Mouse (Mus musculus): ENCODE results near the gene Ncoa7. TPM values are rescaled to one million over a fixed set of nuclear protein-coding genes. Genes with fewer than 3 reads are reported as not detected.

The Ncoa7 gene
- polyA plus RNA-seq, 1 experiment from 2014 or later, result 8.3 TPM

- peaks cover under 1 to 5% of the 10 kb centered on the region in 2 experiments; a peak in 3 of 4 replicates for H3K4me1 ChIP-seq (ENCODE audit: control insufficient read depth in 2 of 2, insufficient read depth in 2 of 2, low read length in 2 of 2)
- no peak for ATAC-seq (ENCODE audit: insufficient number of reproducible peaks, insufficient read depth, low FRiP score, low read depth)
- H3K36me3 ChIP-seq (ENCODE audit: control insufficient read depth, insufficient read depth, low read length), result no peaks in the 10 kb centered on the region
- no peak overlapping the region for H3K4me2 ChIP-seq (ENCODE audit: low read length)
- no peak overlapping the region for H3K9ac ChIP-seq (ENCODE audit: low read length)
- H3K27ac ChIP-seq (replicated peaks in 1 of 2; ENCODE audit: control insufficient read depth in 1 of 2, insufficient read depth in 1 of 2, low read depth in 2 of 2, low read length in 2 of 2), result no peak overlapping the region
- no peaks in the 10 kb centered on the region for H3K27me3 ChIP-seq (ENCODE audit: control insufficient read depth, insufficient read depth, low read length)
- 84% methylated on average over 3 of the region's 3 CpGs for WGBS
- H3K4me3 ChIP-seq (ENCODE audit: control insufficient read depth in 1 of 2, insufficient read depth in 1 of 2, low read depth in 1 of 2, low read length in 2 of 2), result no peak overlapping the region
- no peaks in the 10 kb centered on the region for H3K9me3 ChIP-seq (ENCODE audit: control insufficient read depth, low read length)
These were observed 34.9 kb downstream of the Ncoa7 start for GRCm38 (mm10) chr10:30768250-30768649.

DNA sequence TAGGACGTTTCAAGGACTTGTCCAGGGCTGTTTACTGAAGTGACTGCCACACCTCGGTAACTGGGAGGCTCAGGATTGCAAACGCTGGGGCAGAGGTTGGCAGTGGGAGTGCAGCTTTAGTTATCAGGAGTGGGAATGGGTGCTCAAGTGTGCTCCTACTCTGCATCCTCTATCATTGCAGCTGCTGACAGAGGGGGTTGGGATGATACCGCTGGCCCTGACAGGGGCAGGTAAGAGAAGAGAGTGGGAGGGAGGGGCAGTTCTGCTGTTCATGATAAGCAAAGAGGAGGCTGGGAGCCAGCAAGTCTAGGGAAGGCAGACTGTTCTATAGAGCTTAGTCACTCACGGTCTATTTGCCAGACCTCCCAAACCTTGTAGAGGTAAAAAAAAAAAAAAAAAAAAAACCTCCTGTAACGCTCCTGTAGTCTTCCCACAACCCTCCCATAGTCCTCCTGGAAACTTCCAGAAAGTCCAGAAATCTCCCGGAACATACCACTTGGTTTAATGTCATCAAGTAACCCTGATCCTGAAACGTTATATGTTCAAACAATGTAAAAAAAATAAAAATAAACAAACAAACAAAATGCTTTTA is 39.9 kb downstream of the Ncoa7 start:
- H3K9me3 ChIP-seq (ENCODE audit: control insufficient read depth, low read length), result no peaks in the 10 kb centered on the region
- H3K4me2 ChIP-seq (ENCODE audit: low read length), result no peak overlapping the region
- 38% methylated on average over 8 of the region's 8 CpGs for WGBS
- peak; percentile 56; the same call in 1 of the 2 replicates for ATAC-seq (ENCODE audit: insufficient number of reproducible peaks, insufficient read depth, low FRiP score, low read depth)
- no peak overlapping the region for H3K9ac ChIP-seq (ENCODE audit: low read length)
- no peaks in the 10 kb centered on the region for H3K36me3 ChIP-seq (ENCODE audit: control insufficient read depth, insufficient read depth, low read length)
- no peak overlapping the region for H3K4me3 ChIP-seq (ENCODE audit: control insufficient read depth in 1 of 2, insufficient read depth in 1 of 2, low read depth in 1 of 2, low read length in 2 of 2)
- no peak overlapping the region; a peak in 1 of 4 replicates for H3K27ac ChIP-seq (replicated peaks in 1 of 2; ENCODE audit: control insufficient read depth in 1 of 2, insufficient read depth in 1 of 2, low read depth in 2 of 2, low read length in 2 of 2)
- no peaks in the 10 kb centered on the region for H3K27me3 ChIP-seq (ENCODE audit: control insufficient read depth, insufficient read depth, low read length)
- H3K4me1 ChIP-seq (ENCODE audit: control insufficient read depth in 2 of 2, insufficient read depth in 2 of 2, low read length in 2 of 2), result peaks cover 3 to 5% of the 10 kb centered on the region in 2 experiments; a peak in 3 of 4 replicates

- no peak for ATAC-seq (ENCODE audit: insufficient number of reproducible peaks, insufficient read depth, low FRiP score, low read depth)
- 83% methylated on average over 4 of the region's 4 CpGs for WGBS
These were observed 40.7 kb downstream of the Ncoa7 start for GRCm38 (mm10) chr10:30762284-30762964.

DNA sequence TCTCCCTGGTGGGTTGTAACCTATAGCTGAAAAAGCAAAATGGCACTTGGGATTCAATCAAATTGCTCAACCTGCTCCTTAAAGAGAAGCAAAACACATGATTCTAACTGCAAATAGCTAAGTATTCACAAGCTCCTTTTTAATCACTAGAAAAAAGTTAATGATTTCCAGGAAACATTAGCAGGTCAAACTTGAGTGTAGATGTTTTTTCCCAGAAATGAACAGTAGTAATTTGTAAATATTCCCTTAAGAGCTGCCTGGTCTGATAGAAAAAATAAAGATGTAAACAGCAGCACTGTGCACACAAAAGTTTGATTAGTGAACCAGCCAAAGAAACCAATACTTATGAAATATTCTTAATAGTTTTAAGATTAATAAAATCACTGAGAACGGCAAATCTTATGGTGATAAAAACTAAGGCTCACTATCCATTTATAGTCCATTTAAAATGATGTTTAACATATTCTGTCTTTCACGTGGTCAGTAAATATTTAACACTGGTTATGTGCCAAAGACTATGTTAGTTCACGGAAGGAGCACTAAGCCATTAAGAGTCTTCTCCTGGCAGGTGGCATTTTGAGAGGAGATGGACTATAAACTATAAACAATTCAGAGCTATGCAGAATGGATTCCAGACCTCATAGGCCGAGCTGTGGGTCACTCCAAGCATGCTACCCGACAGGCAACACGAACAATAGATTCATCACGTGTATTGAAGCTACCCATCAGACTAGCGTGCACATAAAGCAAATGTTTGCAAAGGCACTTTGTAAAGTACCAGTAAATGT is 43.6 kb downstream of the Ncoa7 start:
- Histone ChIP-seq H3K9ac (ENCODE audit: low read length) (no peak overlapping the region), H3K36me3 (ENCODE audit: control insufficient read depth, insufficient read depth, low read length) (no peaks in the 10 kb centered on the region), H3K27ac (replicated peaks in 1 of 2; ENCODE audit: control insufficient read depth in 1 of 2, insufficient read depth in 1 of 2, low read depth in 2 of 2, low read length in 2 of 2) (no peak overlapping the region), H3K4me3 (ENCODE audit: control insufficient read depth in 1 of 2, insufficient read depth in 1 of 2, low read depth in 1 of 2, low read length in 2 of 2) (no peak overlapping the region), H3K4me1 (ENCODE audit: control insufficient read depth in 2 of 2, insufficient read depth in 2 of 2, low read length in 2 of 2) (peaks cover 5 to 14% of the 10 kb centered on the region in 2 experiments), H3K27me3 (ENCODE audit: control insufficient read depth, insufficient read depth, low read length) (no peaks in the 10 kb centered on the region), H3K4me2 (ENCODE audit: low read length) (no peak overlapping the region), H3K9me3 (ENCODE audit: control insufficient read depth, low read length) (no peaks in the 10 kb centered on the region)
- WGBS, result 85% methylated on average over 8 of the region's 8 CpGs
- no peak for ATAC-seq (ENCODE audit: insufficient number of reproducible peaks, insufficient read depth, low FRiP score, low read depth)

More at GRCm38 (mm10) chr10:30762284-30762964, 40.7 kb downstream of the Ncoa7 start:
- no peak overlapping the region for H3K4me2 ChIP-seq (ENCODE audit: low read length)
- H3K9me3 ChIP-seq (ENCODE audit: control insufficient read depth, low read length), result no peaks in the 10 kb centered on the region
- H3K27me3 ChIP-seq (ENCODE audit: control insufficient read depth, insufficient read depth, low read length), result no peaks in the 10 kb centered on the region
- no peak overlapping the region for H3K4me3 ChIP-seq (ENCODE audit: control insufficient read depth in 1 of 2, insufficient read depth in 1 of 2, low read depth in 1 of 2, low read length in 2 of 2)
- no peak overlapping the region for H3K9ac ChIP-seq (ENCODE audit: low read length)
- H3K27ac ChIP-seq (replicated peaks in 1 of 2; ENCODE audit: control insufficient read depth in 1 of 2, insufficient read depth in 1 of 2, low read depth in 2 of 2, low read length in 2 of 2), result no peak overlapping the region
- H3K36me3 ChIP-seq (ENCODE audit: control insufficient read depth, insufficient read depth, low read length), result no peaks in the 10 kb centered on the region
- H3K4me1 ChIP-seq (ENCODE audit: control insufficient read depth in 2 of 2, insufficient read depth in 2 of 2, low read length in 2 of 2), result peaks cover 3 to 5% of the 10 kb centered on the region in 2 experiments; a peak in 3 of 4 replicates

DNA sequence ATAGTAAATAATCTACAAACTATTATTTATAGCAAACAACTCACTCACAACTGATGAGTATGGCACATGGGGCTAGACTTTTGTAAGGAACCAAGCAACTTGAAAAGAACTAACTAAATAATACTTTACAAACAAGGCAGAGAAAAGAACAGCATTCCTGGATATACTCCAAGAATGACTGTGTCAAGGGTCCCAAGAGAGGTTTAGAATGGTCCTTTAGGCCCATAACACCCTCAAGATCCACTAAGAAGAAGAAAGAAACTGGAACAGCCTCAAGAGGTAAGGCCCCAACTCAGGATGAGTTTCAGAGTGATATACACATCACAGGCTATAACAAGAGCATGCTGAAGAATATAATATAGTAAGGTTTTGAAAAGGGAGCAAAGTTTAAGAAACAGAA is 47.1 kb downstream of the Ncoa7 start:
- no peak overlapping the region for H3K4me3 ChIP-seq (ENCODE audit: control insufficient read depth in 1 of 2, insufficient read depth in 1 of 2, low read depth in 1 of 2, low read length in 2 of 2)
- H3K9ac ChIP-seq (ENCODE audit: low read length), result no peak overlapping the region
- peaks cover 2 to 9% of the 10 kb centered on the region in 2 experiments; a peak in 3 of 4 replicates for H3K4me1 ChIP-seq (ENCODE audit: control insufficient read depth in 2 of 2, insufficient read depth in 2 of 2, low read length in 2 of 2)
- no peaks in the 10 kb centered on the region for H3K9me3 ChIP-seq (ENCODE audit: control insufficient read depth, low read length)
- no peak overlapping the region for H3K27ac ChIP-seq (replicated peaks in 1 of 2; ENCODE audit: control insufficient read depth in 1 of 2, insufficient read depth in 1 of 2, low read depth in 2 of 2, low read length in 2 of 2)
- no peaks in the 10 kb centered on the region for H3K36me3 ChIP-seq (ENCODE audit: control insufficient read depth, insufficient read depth, low read length)
- no peak for ATAC-seq (ENCODE audit: insufficient number of reproducible peaks, insufficient read depth, low FRiP score, low read depth)
- H3K27me3 ChIP-seq (ENCODE audit: control insufficient read depth, insufficient read depth, low read length), result no peaks in the 10 kb centered on the region
- H3K4me2 ChIP-seq (ENCODE audit: low read length), result no peak overlapping the region

DNA sequence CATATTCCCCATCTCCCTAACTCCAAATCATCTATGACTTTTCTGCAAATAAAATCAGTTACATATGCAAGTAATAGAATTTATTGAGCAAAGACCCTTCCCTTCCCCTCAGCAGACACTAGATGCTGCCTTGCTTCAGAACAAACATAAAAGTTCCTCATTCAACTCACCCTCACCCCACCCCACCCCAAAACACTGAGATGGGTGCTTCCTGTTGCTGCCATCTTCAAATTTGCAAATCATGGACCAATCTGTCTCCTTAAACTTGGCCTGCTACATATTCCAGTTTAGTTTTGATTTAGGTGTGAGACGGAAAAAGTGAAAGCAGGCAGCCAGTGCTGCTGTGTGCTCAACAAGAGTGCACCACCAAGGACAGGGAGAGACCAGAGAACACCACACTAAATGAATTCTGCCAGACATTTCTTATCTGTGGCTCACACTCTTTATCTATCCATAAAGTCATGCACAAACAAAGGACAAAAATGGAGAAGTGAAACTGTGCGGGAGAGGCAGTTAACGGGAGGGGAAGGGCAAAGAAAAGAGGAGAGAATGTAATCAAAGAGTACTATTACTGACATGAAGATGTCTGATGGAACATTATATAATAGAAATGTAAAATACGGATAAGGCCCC is 48.2 kb downstream of the Ncoa7 start:
- Histone ChIP-seq H3K4me1 (ENCODE audit: control insufficient read depth in 2 of 2, insufficient read depth in 2 of 2, low read length in 2 of 2) (peaks cover 2 to 9% of the 10 kb centered on the region in 2 experiments; a peak in 3 of 4 replicates), H3K36me3 (ENCODE audit: control insufficient read depth, insufficient read depth, low read length) (no peaks in the 10 kb centered on the region), H3K27ac (replicated peaks in 1 of 2; ENCODE audit: control insufficient read depth in 1 of 2, insufficient read depth in 1 of 2, low read depth in 2 of 2, low read length in 2 of 2) (peak overlapping the region; percentile 2 to 54; a peak in 2 of 4 replicates), H3K27me3 (ENCODE audit: control insufficient read depth, insufficient read depth, low read length) (no peaks in the 10 kb centered on the region), H3K9me3 (ENCODE audit: control insufficient read depth, low read length) (no peaks in the 10 kb centered on the region), H3K9ac (ENCODE audit: low read length) (peak overlapping the region; percentile 53), H3K4me3 (ENCODE audit: control insufficient read depth in 1 of 2, insufficient read depth in 1 of 2, low read depth in 1 of 2, low read length in 2 of 2) (no peak overlapping the region), H3K4me2 (ENCODE audit: low read length) (peak overlapping the region; percentile 54)
- ATAC-seq (ENCODE audit: insufficient number of reproducible peaks, insufficient read depth, low FRiP score, low read depth), result no peak
- 25% methylated on average over 4 of the region's 4 CpGs for WGBS

DNA sequence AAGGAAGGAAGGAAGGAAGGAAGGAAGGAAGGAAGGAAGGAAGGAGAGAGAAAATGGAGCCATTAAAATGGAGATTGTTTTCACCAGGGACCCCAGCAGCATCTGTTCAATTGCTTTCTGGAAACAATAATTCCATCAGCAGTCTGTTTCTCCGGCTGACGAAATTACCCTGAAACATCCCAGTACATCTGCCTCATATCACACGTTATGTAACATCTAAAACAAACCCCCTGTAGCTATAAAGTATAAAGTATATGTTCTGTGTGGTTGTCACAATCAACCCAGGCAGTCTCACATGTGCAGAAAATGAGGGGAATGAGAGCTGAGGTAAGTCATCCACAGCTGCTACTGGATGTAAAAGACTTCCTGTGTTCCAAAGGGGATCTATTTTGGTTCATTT is 49.0 kb downstream of the Ncoa7 start:
- no peak overlapping the region for H3K9ac ChIP-seq (ENCODE audit: low read length)
- no peak overlapping the region for H3K27ac ChIP-seq (replicated peaks in 1 of 2; ENCODE audit: control insufficient read depth in 1 of 2, insufficient read depth in 1 of 2, low read depth in 2 of 2, low read length in 2 of 2)
- 83% methylated on average over 3 of the region's 3 CpGs for WGBS
- H3K9me3 ChIP-seq (ENCODE audit: control insufficient read depth, low read length), result no peaks in the 10 kb centered on the region
- no peaks in the 10 kb centered on the region for H3K36me3 ChIP-seq (ENCODE audit: control insufficient read depth, insufficient read depth, low read length)
- H3K4me3 ChIP-seq (ENCODE audit: control insufficient read depth in 1 of 2, insufficient read depth in 1 of 2, low read depth in 1 of 2, low read length in 2 of 2), result no peak overlapping the region
- peaks cover 2 to 9% of the 10 kb centered on the region in 2 experiments; a peak in 3 of 4 replicates for H3K4me1 ChIP-seq (ENCODE audit: control insufficient read depth in 2 of 2, insufficient read depth in 2 of 2, low read length in 2 of 2)
- no peaks in the 10 kb centered on the region for H3K27me3 ChIP-seq (ENCODE audit: control insufficient read depth, insufficient read depth, low read length)
- ATAC-seq (ENCODE audit: insufficient number of reproducible peaks, insufficient read depth, low FRiP score, low read depth), result no peak
- no peak overlapping the region for H3K4me2 ChIP-seq (ENCODE audit: low read length)
